Mouse (Mus musculus): ENCODE data around the gene Spata31d1d.

DNA sequence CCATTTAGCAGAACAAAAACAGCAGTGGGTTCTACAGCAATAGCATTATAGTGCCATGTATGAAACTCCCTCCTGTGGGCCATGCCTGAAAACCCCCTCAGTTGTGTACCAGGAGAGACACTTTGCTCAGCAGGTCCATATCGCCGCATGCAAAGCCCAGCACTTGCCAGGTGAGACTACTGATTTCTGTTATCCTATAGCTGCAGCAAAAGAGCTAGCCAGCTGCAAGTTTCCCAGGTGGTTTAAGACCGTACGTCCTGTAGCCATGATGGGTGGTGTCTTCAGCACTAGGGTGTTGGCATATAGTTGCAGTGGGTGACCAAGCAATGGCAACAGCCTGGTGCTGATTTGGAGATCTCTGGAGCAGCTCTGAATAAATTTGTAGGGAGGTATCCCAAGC lies 7.8 kb upstream of the Spata31d1d start:
- TF ChIP-seq EP300 (optimal IDR thresholded peaks at IDR 0.05) = no peak
- no peak for TF ChIP-seq CTCF (IDR thresholded peaks at IDR 0.05; ENCODE audit: low read depth)
